Mouse (Mus musculus): Measurements from ENCODE around the gene Ddx47. TPM values are rescaled to one million over a fixed set of nuclear protein-coding genes. Genes with fewer than 3 reads are reported as not detected.
A peak's percentile ranks its signal among the peaks of the same experiment; 100 is the strongest.

Gene Ddx47
- polyA plus RNA-seq, 1 experiment: 83.0 TPM

- H3K27ac ChIP-seq (ENCODE audit: insufficient read depth, low read length): no peak overlapping the region
- H3K4me1 ChIP-seq (ENCODE audit: control insufficient read depth, insufficient read depth, low read length): no peaks in the 10 kb centered on the region
- H3K27me3 ChIP-seq (ENCODE audit: control insufficient read depth, insufficient read depth, low read length): no peaks in the 10 kb centered on the region
- H3K4me3 ChIP-seq (replicated peaks; ENCODE audit: insufficient read depth, low read depth, low read length): no peak overlapping the region
- TF ChIP-seq CTCF (IDR thresholded peaks at IDR 0.05; ENCODE audit: borderline replicate concordance, insufficient read depth, low read depth, low read length): no peak
- TF ChIP-seq POLR2A (IDR thresholded peaks at IDR 0.05; ENCODE audit: borderline replicate concordance, insufficient read depth, low read length): no peak
- 97% methylated on average over 4 of the region's 4 CpGs for WGBS
- DNase-seq: no peak
These were observed 49.3 kb downstream of the Ddx47 start for GRCm38 (mm10) chr6:135060728-135061127.

GRCm38 (mm10) chr6:135064621-135065020 is 53.2 kb downstream of the Ddx47 start:
- no peak for DNase-seq
- Histone ChIP-seq H3K4me3 (replicated peaks; ENCODE audit: insufficient read depth, low read depth, low read length) (no peak overlapping the region), H3K4me1 (ENCODE audit: control insufficient read depth, insufficient read depth, low read length) (no peaks in the 10 kb centered on the region), H3K27ac (ENCODE audit: insufficient read depth, low read length) (no peak overlapping the region), H3K27me3 (ENCODE audit: control insufficient read depth, insufficient read depth, low read length) (no peaks in the 10 kb centered on the region)
- TF ChIP-seq POLR2A (IDR thresholded peaks at IDR 0.05; ENCODE audit: borderline replicate concordance, insufficient read depth, low read length): no peak
- TF ChIP-seq CTCF (IDR thresholded peaks at IDR 0.05; ENCODE audit: borderline replicate concordance, insufficient read depth, low read depth, low read length): no peak
- 88% methylated on average over 12 of the region's 12 CpGs for WGBS

GRCm38 (mm10) chr6:135065236-135065957 is 54.0 kb downstream of the Ddx47 start, which contains the start of gene Gprc5a:
Gene Gprc5a, plus strand, starts transcription at chr6:135065651.
- Histone ChIP-seq H3K27ac (ENCODE audit: insufficient read depth, low read length) (no peak within 1 kb of the TSS), H3K4me1 (ENCODE audit: control insufficient read depth, insufficient read depth, low read length) (no peaks in the 10 kb centered on the region), H3K27me3 (ENCODE audit: control insufficient read depth, insufficient read depth, low read length) (no peaks in the 10 kb centered on the region), H3K4me3 (replicated peaks; ENCODE audit: insufficient read depth, low read depth, low read length) (peak within 1 kb of the TSS; percentile 39)
- 2% methylated on average over 44 of the region's 44 CpGs for WGBS
- DNase-seq: peak; percentile 6 to 12
- TF ChIP-seq CTCF (IDR thresholded peaks at IDR 0.05; ENCODE audit: borderline replicate concordance, insufficient read depth, low read depth, low read length) (no peak), POLR2A (IDR thresholded peaks at IDR 0.05; ENCODE audit: borderline replicate concordance, insufficient read depth, low read length) (no peak)

DNA sequence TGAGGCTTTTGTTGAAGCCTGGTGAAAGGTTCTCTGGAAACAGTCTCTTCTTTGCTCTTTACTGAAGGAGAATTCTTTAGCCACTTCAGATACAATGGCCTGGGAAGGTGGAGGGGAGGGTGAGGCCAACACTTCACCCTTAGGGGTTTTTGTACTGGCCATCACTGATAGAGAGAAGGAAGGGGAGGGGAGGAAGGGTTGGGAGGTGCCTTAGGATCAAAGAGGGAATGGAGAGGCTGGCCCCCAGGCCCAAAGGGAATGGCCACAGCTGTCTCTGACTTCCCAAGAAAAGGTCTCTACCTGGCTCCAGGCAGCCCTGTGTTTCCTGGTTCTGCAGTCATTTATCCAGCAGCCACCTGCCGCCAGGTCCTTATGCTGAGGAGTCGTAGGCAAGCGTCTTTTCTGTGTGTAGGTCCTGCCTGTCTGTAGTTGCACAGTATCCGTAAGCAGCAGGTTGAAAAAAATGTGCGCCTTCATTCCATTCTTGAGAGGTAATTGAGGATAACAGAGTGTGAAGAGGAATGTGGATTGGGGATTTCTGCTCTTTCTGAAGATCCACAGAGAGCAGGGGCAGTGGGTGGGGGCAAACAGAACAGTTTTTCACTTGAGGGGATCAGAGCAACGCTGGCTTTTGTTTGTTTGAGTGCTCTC is 55.5 kb downstream of the Ddx47 start:
- WGBS: 67% methylated on average over 6 of the region's 6 CpGs
- TF ChIP-seq CTCF (IDR thresholded peaks at IDR 0.05; ENCODE audit: borderline replicate concordance, insufficient read depth, low read depth, low read length) (no peak), POLR2A (IDR thresholded peaks at IDR 0.05; ENCODE audit: borderline replicate concordance, insufficient read depth, low read length) (no peak)
- Histone ChIP-seq H3K27me3 (ENCODE audit: control insufficient read depth, insufficient read depth, low read length) (no peaks in the 10 kb centered on the region), H3K4me3 (replicated peaks; ENCODE audit: insufficient read depth, low read depth, low read length) (no peak overlapping the region), H3K27ac (ENCODE audit: insufficient read depth, low read length) (no peak overlapping the region), H3K4me1 (ENCODE audit: control insufficient read depth, insufficient read depth, low read length) (no peaks in the 10 kb centered on the region)
- DNase-seq: no peak

- TF ChIP-seq CTCF (IDR thresholded peaks at IDR 0.05; ENCODE audit: borderline replicate concordance, insufficient read depth, low read depth, low read length): no peak
- TF ChIP-seq POLR2A (IDR thresholded peaks at IDR 0.05; ENCODE audit: borderline replicate concordance, insufficient read depth, low read length): no peak
- 89% methylated on average over 5 of the region's 5 CpGs for whole genome bisulfite sequencing
- no peak for DNase-seq
- no peak overlapping the region for H3K4me3 ChIP-seq (replicated peaks; ENCODE audit: insufficient read depth, low read depth, low read length)
- no peaks in the 10 kb centered on the region for H3K4me1 ChIP-seq (ENCODE audit: control insufficient read depth, insufficient read depth, low read length)
- no peak overlapping the region for H3K27ac ChIP-seq (ENCODE audit: insufficient read depth, low read length)
- H3K27me3 ChIP-seq (ENCODE audit: control insufficient read depth, insufficient read depth, low read length): no peaks in the 10 kb centered on the region
These were observed 56.8 kb downstream of the Ddx47 start for GRCm38 (mm10) chr6:135068221-135068620.

GRCm38 (mm10) chr6:135069856-135070255 is 58.4 kb downstream of the Ddx47 start:
- Histone ChIP-seq H3K27me3 (ENCODE audit: control insufficient read depth, insufficient read depth, low read length) (no peaks in the 10 kb centered on the region), H3K27ac (ENCODE audit: insufficient read depth, low read length) (no peak overlapping the region), H3K4me1 (ENCODE audit: control insufficient read depth, insufficient read depth, low read length) (no peaks in the 10 kb centered on the region), H3K4me3 (replicated peaks; ENCODE audit: insufficient read depth, low read depth, low read length) (no peak overlapping the region)
- TF ChIP-seq POLR2A (IDR thresholded peaks at IDR 0.05; ENCODE audit: borderline replicate concordance, insufficient read depth, low read length) (no peak), CTCF (IDR thresholded peaks at IDR 0.05; ENCODE audit: borderline replicate concordance, insufficient read depth, low read depth, low read length) (no peak)
- no peak for DNase-seq
- WGBS: 55% methylated on average over 6 of the region's 6 CpGs

- Histone ChIP-seq H3K27me3 (ENCODE audit: control insufficient read depth, insufficient read depth, low read length) (no peaks in the 10 kb centered on the region), H3K27ac (ENCODE audit: insufficient read depth, low read length) (no peak overlapping the region), H3K4me3 (replicated peaks; ENCODE audit: insufficient read depth, low read depth, low read length) (no peak overlapping the region), H3K4me1 (ENCODE audit: control insufficient read depth, insufficient read depth, low read length) (no peaks in the 10 kb centered on the region)
- DNase-seq: no peak
- 84% methylated on average over 2 of the region's 2 CpGs for WGBS
- TF ChIP-seq CTCF (IDR thresholded peaks at IDR 0.05; ENCODE audit: borderline replicate concordance, insufficient read depth, low read depth, low read length): no peak
- no peak for TF ChIP-seq POLR2A (IDR thresholded peaks at IDR 0.05; ENCODE audit: borderline replicate concordance, insufficient read depth, low read length)
These were observed 58.9 kb downstream of the Ddx47 start for GRCm38 (mm10) chr6:135070347-135070746.

Other genes starting within 250 kb of the Ddx47 start
- gene Dusp16, start 219.0 kb upstream of the Ddx47 start, polyA plus RNA-seq (2012; rRNA removed): 18.8 and 19.8 TPM in 2 replicates
- 42.3 and 47.6 TPM in 2 replicates for gene Crebl2, start 181.5 kb upstream of the Ddx47 start, polyA plus RNA-seq (2012; rRNA removed)
- gene Gpr19, start 113.0 kb upstream of the Ddx47 start, polyA plus RNA-seq (2012; rRNA removed): 30.5 and 32.5 TPM in 2 replicates
- gene Cdkn1b, start 91.2 kb upstream of the Ddx47 start, polyA plus RNA-seq (2012; rRNA removed): 45.6 and 52.7 TPM in 2 replicates
- gene Apold1, start 29.9 kb upstream of the Ddx47 start, polyA plus RNA-seq (2012; rRNA removed): 1.5 TPM in 2 replicates
- 0.05 and 0.06 TPM in 2 replicates for gene Gprc5a, start 54.0 kb downstream of the Ddx47 start, polyA plus RNA-seq (2012; rRNA removed)
- 0.16 and 0.18 TPM in 2 replicates for gene Gprc5d, start 106.7 kb downstream of the Ddx47 start, polyA plus RNA-seq (2012; rRNA removed)
- 115 and 118 TPM in 2 replicates for gene Fam234b, start 186.4 kb downstream of the Ddx47 start, polyA plus RNA-seq (2012; rRNA removed)
- gene Hebp1, start 186.4 kb downstream of the Ddx47 start, polyA plus RNA-seq (2012; rRNA removed): 20.8 and 22.9 TPM in 2 replicates
- gene Gsg1, start 242.7 kb downstream of the Ddx47 start, polyA plus RNA-seq (2012; rRNA removed): 0.13 TPM in 1 of 2 replicates, not detected in the other